Mouse (Mus musculus): ENCODE data around the gene Elovl7. TPM values are rescaled to one million over a fixed set of nuclear protein-coding genes. Genes with fewer than 3 reads are reported as not detected.

Elovl7 gene
- polyA plus RNA-seq, 1 experiment from 2014 or later: 18.9 TPM

- no peak overlapping the region for H3K27ac ChIP-seq (ENCODE audit: low read depth)
- peak overlapping the region; percentile 91 for H3K4me2 ChIP-seq (ENCODE audit: low read length)
- no peaks in the 10 kb centered on the region for H3K36me3 ChIP-seq (ENCODE audit: control insufficient read depth, insufficient read depth, low read length)
- no peak for ATAC-seq (replicated peaks; ENCODE audit: low FRiP score, low TSS enrichment, low read depth)
- peak; percentile 64 for DNase-seq (ENCODE audit: low spot score)
- WGBS: 3% methylated on average over 12 of the region's 12 CpGs
- no peaks in the 10 kb centered on the region for H3K9me3 ChIP-seq (ENCODE audit: control insufficient read depth, low read length)
- peak overlapping the region; percentile 65 for H3K4me3 ChIP-seq (ENCODE audit: low read depth, low read length)
- H3K4me1 ChIP-seq (replicated peaks; ENCODE audit: control insufficient read depth, insufficient read depth, low read length): peaks cover 4% of the 10 kb centered on the region; the same call in 1 of the 2 replicates
- H3K27me3 ChIP-seq (replicated peaks; ENCODE audit: control insufficient read depth, insufficient read depth, low read length): peaks cover 21% of the 10 kb centered on the region
- peak overlapping the region; percentile 62; the same call in 1 of the 2 replicates for H3K9ac ChIP-seq (ENCODE audit: low read length)
Measured at GRCm38 (mm10) chr13:108215231-108215780, 1.1 kb downstream of the Elovl7 start.

GRCm38 (mm10) chr13:108219773-108220172 is 5.6 kb downstream of the Elovl7 start:
- ATAC-seq (replicated peaks; ENCODE audit: low FRiP score, low TSS enrichment, low read depth) (no peak), DNase-seq (ENCODE audit: low spot score) (no peak)
- Histone ChIP-seq H3K27ac (ENCODE audit: low read depth) (no peak overlapping the region), H3K4me1 (replicated peaks; ENCODE audit: control insufficient read depth, insufficient read depth, low read length) (peaks cover 4% of the 10 kb centered on the region; the same call in 1 of the 2 replicates), H3K4me3 (ENCODE audit: low read depth, low read length) (no peak overlapping the region), H3K4me2 (ENCODE audit: low read length) (no peak overlapping the region), H3K27me3 (replicated peaks; ENCODE audit: control insufficient read depth, insufficient read depth, low read length) (peaks cover 14% of the 10 kb centered on the region), H3K36me3 (ENCODE audit: control insufficient read depth, insufficient read depth, low read length) (no peaks in the 10 kb centered on the region), H3K9me3 (ENCODE audit: control insufficient read depth, low read length) (no peaks in the 10 kb centered on the region), H3K9ac (ENCODE audit: low read length) (no peak overlapping the region)
- 75% methylated on average over 7 of the region's 7 CpGs for WGBS

GRCm38 (mm10) chr13:108229191-108229590 is 15.0 kb downstream of the Elovl7 start:
- DNase-seq (ENCODE audit: low spot score): no peak
- Histone ChIP-seq H3K4me2 (ENCODE audit: low read length) (no peak overlapping the region), H3K36me3 (ENCODE audit: control insufficient read depth, insufficient read depth, low read length) (no peaks in the 10 kb centered on the region), H3K27ac (ENCODE audit: low read depth) (no peak overlapping the region), H3K9me3 (ENCODE audit: control insufficient read depth, low read length) (no peaks in the 10 kb centered on the region), H3K9ac (ENCODE audit: low read length) (no peak overlapping the region), H3K4me3 (ENCODE audit: low read depth, low read length) (no peak overlapping the region), H3K4me1 (replicated peaks; ENCODE audit: control insufficient read depth, insufficient read depth, low read length) (0 out of 2 replicates have a peak, but pooled peaks cover 3% of the 10 kb centered on the region), H3K27me3 (replicated peaks; ENCODE audit: control insufficient read depth, insufficient read depth, low read length) (no peaks in the 10 kb centered on the region)
- WGBS: 53% methylated on average over 3 of the region's 3 CpGs
- no peak for ATAC-seq (replicated peaks; ENCODE audit: low FRiP score, low TSS enrichment, low read depth)

- Histone ChIP-seq H3K9ac (ENCODE audit: low read length) (no peak overlapping the region), H3K27me3 (replicated peaks; ENCODE audit: control insufficient read depth, insufficient read depth, low read length) (no peaks in the 10 kb centered on the region), H3K4me2 (ENCODE audit: low read length) (no peak overlapping the region), H3K4me3 (ENCODE audit: low read depth, low read length) (no peak overlapping the region), H3K9me3 (ENCODE audit: control insufficient read depth, low read length) (no peaks in the 10 kb centered on the region), H3K27ac (ENCODE audit: low read depth) (no peak overlapping the region), H3K4me1 (replicated peaks; ENCODE audit: control insufficient read depth, insufficient read depth, low read length) (0 out of 2 replicates have a peak, but pooled peaks cover 3% of the 10 kb centered on the region), H3K36me3 (ENCODE audit: control insufficient read depth, insufficient read depth, low read length) (no peaks in the 10 kb centered on the region)
- peak; percentile 26; the same call in 1 of the 2 replicates for ATAC-seq (replicated peaks; ENCODE audit: low FRiP score, low TSS enrichment, low read depth)
- DNase-seq (ENCODE audit: low spot score): no peak
- WGBS: 73% methylated on average over 6 of the region's 6 CpGs
Measured at GRCm38 (mm10) chr13:108229634-108230330, 15.6 kb downstream of the Elovl7 start.

GRCm38 (mm10) chr13:108240012-108240411 is 25.8 kb downstream of the Elovl7 start:
- ATAC-seq (replicated peaks; ENCODE audit: low FRiP score, low TSS enrichment, low read depth): no peak

GRCm38 (mm10) chr13:108241715-108242114 is 27.5 kb downstream of the Elovl7 start:
- 79% methylated on average over 5 of the region's 5 CpGs for WGBS
- no peaks in the 10 kb centered on the region for H3K36me3 ChIP-seq (ENCODE audit: control insufficient read depth, insufficient read depth, low read length)
- no peak overlapping the region for H3K9ac ChIP-seq (ENCODE audit: low read length)
- H3K27me3 ChIP-seq (replicated peaks; ENCODE audit: control insufficient read depth, insufficient read depth, low read length): no peaks in the 10 kb centered on the region
- no peak for ATAC-seq (replicated peaks; ENCODE audit: low FRiP score, low TSS enrichment, low read depth)
- H3K4me1 ChIP-seq (replicated peaks; ENCODE audit: control insufficient read depth, insufficient read depth, low read length): 0 out of 2 replicates have a peak, but pooled peaks cover 4% of the 10 kb centered on the region
- H3K4me3 ChIP-seq (ENCODE audit: low read depth, low read length): no peak overlapping the region
- H3K9me3 ChIP-seq (ENCODE audit: control insufficient read depth, low read length): no peaks in the 10 kb centered on the region
- H3K27ac ChIP-seq (ENCODE audit: low read depth): no peak overlapping the region
- no peak for DNase-seq (ENCODE audit: low spot score)
- no peak overlapping the region for H3K4me2 ChIP-seq (ENCODE audit: low read length)

More at GRCm38 (mm10) chr13:108240012-108240411, 25.8 kb downstream of the Elovl7 start:
- no peaks in the 10 kb centered on the region for H3K27me3 ChIP-seq (replicated peaks; ENCODE audit: control insufficient read depth, insufficient read depth, low read length)
- WGBS: 66% methylated on average over 4 of the region's 4 CpGs
- DNase-seq (ENCODE audit: low spot score): peak; percentile 24
- no peaks in the 10 kb centered on the region for H3K9me3 ChIP-seq (ENCODE audit: control insufficient read depth, low read length)
- no peak overlapping the region for H3K4me3 ChIP-seq (ENCODE audit: low read depth, low read length)
- H3K27ac ChIP-seq (ENCODE audit: low read depth): no peak overlapping the region
- H3K9ac ChIP-seq (ENCODE audit: low read length): no peak overlapping the region
- H3K4me1 ChIP-seq (replicated peaks; ENCODE audit: control insufficient read depth, insufficient read depth, low read length): 0 out of 2 replicates have a peak, but pooled peaks cover 4% of the 10 kb centered on the region
- H3K36me3 ChIP-seq (ENCODE audit: control insufficient read depth, insufficient read depth, low read length): no peaks in the 10 kb centered on the region
- H3K4me2 ChIP-seq (ENCODE audit: low read length): no peak overlapping the region

- no peak overlapping the region for H3K4me3 ChIP-seq (ENCODE audit: low read depth, low read length)
- H3K27ac ChIP-seq (ENCODE audit: low read depth): no peak overlapping the region
- H3K9ac ChIP-seq (ENCODE audit: low read length): no peak overlapping the region
- H3K27me3 ChIP-seq (replicated peaks; ENCODE audit: control insufficient read depth, insufficient read depth, low read length): no peaks in the 10 kb centered on the region
- no peaks in the 10 kb centered on the region for H3K36me3 ChIP-seq (ENCODE audit: control insufficient read depth, insufficient read depth, low read length)
- H3K9me3 ChIP-seq (ENCODE audit: control insufficient read depth, low read length): no peaks in the 10 kb centered on the region
- WGBS: 62% methylated on average over 11 of the region's 11 CpGs
- DNase-seq (ENCODE audit: low spot score) (peak; percentile 50), ATAC-seq (replicated peaks; ENCODE audit: low FRiP score, low TSS enrichment, low read depth) (no peak)
- 0 out of 2 replicates have a peak, but pooled peaks cover 4% of the 10 kb centered on the region for H3K4me1 ChIP-seq (replicated peaks; ENCODE audit: control insufficient read depth, insufficient read depth, low read length)
- no peak overlapping the region for H3K4me2 ChIP-seq (ENCODE audit: low read length)
Measured at GRCm38 (mm10) chr13:108245086-108245697, 31.0 kb downstream of the Elovl7 start.

GRCm38 (mm10) chr13:108251106-108251505 is 36.9 kb downstream of the Elovl7 start:
- ATAC-seq (replicated peaks; ENCODE audit: low FRiP score, low TSS enrichment, low read depth) (no peak), DNase-seq (ENCODE audit: low spot score) (peak; percentile 42)
- Histone ChIP-seq H3K4me3 (ENCODE audit: low read depth, low read length) (no peak overlapping the region), H3K4me1 (replicated peaks; ENCODE audit: control insufficient read depth, insufficient read depth, low read length) (no peaks in the 10 kb centered on the region), H3K4me2 (ENCODE audit: low read length) (no peak overlapping the region), H3K9me3 (ENCODE audit: control insufficient read depth, low read length) (no peaks in the 10 kb centered on the region), H3K36me3 (ENCODE audit: control insufficient read depth, insufficient read depth, low read length) (no peaks in the 10 kb centered on the region), H3K27ac (ENCODE audit: low read depth) (no peak overlapping the region), H3K9ac (ENCODE audit: low read length) (no peak overlapping the region), H3K27me3 (replicated peaks; ENCODE audit: control insufficient read depth, insufficient read depth, low read length) (no peaks in the 10 kb centered on the region)
- 61% methylated on average over 5 of the region's 5 CpGs for WGBS

Data from intestine, embryonic 14.5 days (tissue).